Mouse (Mus musculus) intestine, embryonic 14.5 days (tissue): ENCODE measurements around the gene Adgrf4. TPM values are rescaled to one million over a fixed set of nuclear protein-coding genes. Genes with fewer than 3 reads are reported as not detected.

Experiments used
- ATAC-seq: fragments of 200-750 bp; cut with Nextera tagmentation; replicated peaks from 2 replicates; pipeline ENCODE4 v1.8.0; 2017; ENCODE audit warnings: low read depth, moderate number of reproducible peaks, moderate TSS enrichment, moderate library complexity; ENCODE audit not compliant: low FRiP score, low TSS enrichment
- DNase-seq: peaks from one replicate; pipeline ENCODE4 v3.0.0-alpha.2; 2018; ENCODE audit warnings: low spot score
- H3K27ac ChIP-seq: fragments of 300-500 bp; sonication (generic); 2 replicates; pipeline ENCODE4 v1.5.1; 2014; ENCODE audit warnings: low read depth, mild to moderate bottlenecking, control low read depth
- H3K27me3 ChIP-seq: fragments of 300-500 bp; sonication (generic); replicated peaks from 2 replicates; pipeline ENCODE4 v1.6.1; 2014; ENCODE audit warnings: low read length, control low read depth; ENCODE audit not compliant: control insufficient read depth, insufficient read depth
- H3K36me3 ChIP-seq: fragments of 300-500 bp; sonication (generic); 2 replicates; pipeline ENCODE4 v1.6.1; 2014; ENCODE audit warnings: low read length, control low read depth; ENCODE audit not compliant: control insufficient read depth, insufficient read depth
- H3K4me1 ChIP-seq: fragments of 300-500 bp; sonication (generic); replicated peaks from 2 replicates; pipeline ENCODE4 v1.6.1; 2014; ENCODE audit warnings: low read length, control low read depth, mixed read lengths; ENCODE audit not compliant: control insufficient read depth, insufficient read depth
- H3K4me2 ChIP-seq: fragments of 300-500 bp; sonication (generic); 2 replicates; pipeline ENCODE4 v1.6.1; 2014; ENCODE audit warnings: low read length
- H3K4me3 ChIP-seq: fragments of 300-500 bp; sonication (generic); 2 replicates; pipeline ENCODE4 v1.5.1; 2014; ENCODE audit warnings: low read depth, low read length, control low read depth, mixed read lengths
- H3K9ac ChIP-seq: fragments of 300-500 bp; sonication (generic); 2 replicates; pipeline ENCODE4 v1.6.1; 2014; ENCODE audit warnings: mild to moderate bottlenecking, low read length
- H3K9me3 ChIP-seq: fragments of 300-500 bp; sonication (generic); 2 replicates; pipeline ENCODE4 v1.6.1; 2016; ENCODE audit warnings: low read length, control low read depth; ENCODE audit not compliant: control insufficient read depth
- WGBS: fragments of 180-500 bp; shearing (Covaris S2); extraction: QIAGEN DNeasy Blood & Tissue Kit; methylation state at CpG from one replicate; pipeline ENCODE4 v1.1.7; 2014; 5-methylcytosine and 5-hydroxymethylcytosine counted together
- polyA plus RNA-seq: library from polyadenylated mRNA; unstranded; fragments of >200 nt; fragmentation: Nextera tagmentation; extraction: Ambion mirVana; gene quantifications from 2 replicates; pipeline ENCODE4 v1.2.1, GENCODE M21; 2014

The Adgrf4 gene
- polyA plus RNA-seq, 1 experiment from 2014 or later, result not detected

- 87% methylated on average over 8 of the region's 8 CpGs for WGBS
- no peak overlapping the region for H3K9ac ChIP-seq
- no peak for DNase-seq
- no peak overlapping the region for H3K27ac ChIP-seq
- no peaks in the 10 kb centered on the region for H3K9me3 ChIP-seq
- no peaks in the 10 kb centered on the region for H3K4me1 ChIP-seq
- ATAC-seq, result no peak
- no peak overlapping the region for H3K4me3 ChIP-seq
- no peaks in the 10 kb centered on the region for H3K27me3 ChIP-seq
- no peak overlapping the region for H3K4me2 ChIP-seq
- H3K36me3 ChIP-seq, result no peaks in the 10 kb centered on the region
Observed at GRCm38 (mm10) chr17:42690531-42690930, 1.6 kb downstream of the Adgrf4 start.

GRCm38 (mm10) chr17:42658634-42659422 lies 33.3 kb downstream of the Adgrf4 start:
- Histone ChIP-seq H3K27me3 (no peaks in the 10 kb centered on the region), H3K36me3 (no peaks in the 10 kb centered on the region), H3K4me3 (no peak overlapping the region), H3K4me1 (no peaks in the 10 kb centered on the region), H3K4me2 (no peak overlapping the region), H3K9me3 (no peaks in the 10 kb centered on the region), H3K27ac (no peak overlapping the region), H3K9ac (no peak overlapping the region)
- DNase-seq, result peak; percentile 74
- WGBS, result 23% methylated on average over 14 of the region's 14 CpGs
- ATAC-seq, result 0 out of 2 replicates have a peak, but pooled peaks have one; percentile 62

- ATAC-seq (no peak), DNase-seq (no peak)
- no peaks in the 10 kb centered on the region for H3K4me1 ChIP-seq
- no peak overlapping the region for H3K27ac ChIP-seq
- H3K9ac ChIP-seq, result no peak overlapping the region
- WGBS, result 83% methylated on average over 3 of the region's 3 CpGs
- H3K9me3 ChIP-seq, result no peaks in the 10 kb centered on the region
- H3K4me3 ChIP-seq, result no peak overlapping the region
- no peaks in the 10 kb centered on the region for H3K36me3 ChIP-seq
- H3K27me3 ChIP-seq, result no peaks in the 10 kb centered on the region
- no peak overlapping the region for H3K4me2 ChIP-seq
Observed at GRCm38 (mm10) chr17:42643416-42643815, 48.7 kb downstream of the Adgrf4 start.

GRCm38 (mm10) chr17:42630206-42630605 lies 61.9 kb downstream of the Adgrf4 start:
- Histone ChIP-seq H3K9ac (no peak overlapping the region), H3K27me3 (no peaks in the 10 kb centered on the region), H3K4me3 (no peak overlapping the region), H3K27ac (no peak overlapping the region), H3K4me1 (no peaks in the 10 kb centered on the region), H3K4me2 (no peak overlapping the region), H3K9me3 (no peaks in the 10 kb centered on the region), H3K36me3 (no peaks in the 10 kb centered on the region)
- DNase-seq, result no peak
- ATAC-seq, result no peak
- 87% methylated on average over 2 of the region's 2 CpGs for WGBS

GRCm38 (mm10) chr17:42613043-42613737 lies 78.9 kb downstream of the Adgrf4 start:
- Histone ChIP-seq H3K9me3 (no peaks in the 10 kb centered on the region), H3K4me1 (no peaks in the 10 kb centered on the region), H3K4me3 (no peak overlapping the region), H3K27me3 (no peaks in the 10 kb centered on the region), H3K27ac (no peak overlapping the region), H3K36me3 (no peaks in the 10 kb centered on the region), H3K9ac (no peak overlapping the region), H3K4me2 (no peak overlapping the region)
- WGBS, result 34% methylated on average over 6 of the region's 6 CpGs
- ATAC-seq, result no peak
- DNase-seq, result peak; percentile 52

GRCm38 (mm10) chr17:42611295-42611694 lies 80.8 kb downstream of the Adgrf4 start, which contains the start of gene Opn5:
Gene Opn5 (minus strand): TSS chr17:42611395.
- DNase-seq (no peak), ATAC-seq (no peak)
- Histone ChIP-seq H3K27ac (no peak within 1 kb of the TSS), H3K9ac (no peak within 1 kb of the TSS), H3K4me3 (no peak within 1 kb of the TSS), H3K9me3 (no peaks in the 10 kb centered on the region), H3K27me3 (no peaks in the 10 kb centered on the region), H3K36me3 (no peaks in the 10 kb centered on the region), H3K4me1 (no peaks in the 10 kb centered on the region), H3K4me2 (no peak within 1 kb of the TSS)
- 74% methylated on average over 8 of the region's 8 CpGs for WGBS

- H3K9me3 ChIP-seq, result no peaks in the 10 kb centered on the region
- no peak overlapping the region for H3K9ac ChIP-seq
- no peak for ATAC-seq
- no peak for DNase-seq
- no peaks in the 10 kb centered on the region for H3K4me1 ChIP-seq
- 52% methylated on average over 3 of the region's 3 CpGs for WGBS
- no peak overlapping the region for H3K4me3 ChIP-seq
- no peaks in the 10 kb centered on the region for H3K27me3 ChIP-seq
- no peak overlapping the region for H3K4me2 ChIP-seq
- H3K36me3 ChIP-seq, result no peaks in the 10 kb centered on the region
- no peak overlapping the region for H3K27ac ChIP-seq
Observed at GRCm38 (mm10) chr17:42608270-42608669, 83.8 kb downstream of the Adgrf4 start.
